Mouse (Mus musculus) right cerebral cortex, postnatal 36 days (tissue): ENCODE data around the gene Prlh.

ENCODE experiments used
- DNase-seq, 2 experiments: peaks; one replicate each; pipeline ENCODE4 v3.0.0; 2022; ENCODE audit warnings: low spot score in 2 of 2, mixed read lengths in 1 of 2

Prlh gene

DNA sequence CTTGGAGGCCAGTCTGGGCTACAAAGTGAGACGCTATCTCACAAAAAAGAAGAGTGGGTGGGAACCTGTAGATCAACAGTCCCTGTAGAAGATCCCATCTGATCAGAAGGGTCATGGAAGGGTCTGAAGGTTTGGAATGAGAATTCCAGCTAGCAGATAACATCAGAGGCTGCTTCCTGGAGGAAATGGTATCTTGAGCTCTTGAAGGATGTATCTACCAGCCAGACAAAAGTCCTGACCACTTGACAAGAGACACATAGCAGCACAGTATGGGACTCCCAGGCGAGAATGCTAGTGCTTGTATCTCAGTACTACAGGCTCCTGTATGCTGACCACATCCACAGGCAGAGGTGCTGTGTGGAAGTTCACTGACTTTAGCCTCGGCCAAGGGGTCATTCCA is 48.2 kb downstream of the Prlh start:
- no peak for DNase-seq

DNA sequence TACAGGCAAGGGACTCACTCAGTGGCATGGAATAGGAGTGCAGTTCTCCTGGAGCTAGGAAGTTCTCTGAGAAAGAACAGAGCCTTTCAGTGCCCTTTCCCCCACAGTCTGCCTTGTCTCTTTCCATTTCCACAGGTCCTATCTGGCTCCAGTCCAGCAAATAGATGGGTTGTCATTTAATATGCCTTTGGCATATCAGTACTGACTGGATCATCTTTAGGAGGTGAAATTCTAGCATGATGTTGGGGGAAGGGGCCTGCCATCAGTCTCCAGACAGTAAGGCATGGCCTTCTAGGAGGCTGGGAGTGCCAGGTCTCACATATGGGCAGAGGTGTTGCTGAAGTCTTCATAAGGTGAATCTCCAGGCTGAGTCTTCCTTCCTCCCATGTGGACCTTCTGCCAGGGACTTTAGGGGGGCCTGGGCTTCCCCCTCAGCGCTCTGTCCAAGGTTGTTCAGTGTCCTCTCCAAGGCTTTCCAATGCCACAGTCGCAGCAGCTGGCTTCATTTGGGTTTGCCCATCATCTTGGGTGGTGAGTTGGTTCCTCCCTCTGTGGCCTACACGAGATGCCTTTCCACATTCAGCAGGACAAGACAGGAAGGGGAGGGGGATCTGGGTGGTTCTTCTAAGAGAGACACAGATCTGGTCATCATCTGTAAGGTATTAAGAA is 49.1 kb downstream of the Prlh start:
- DNase-seq: no peak

DNA sequence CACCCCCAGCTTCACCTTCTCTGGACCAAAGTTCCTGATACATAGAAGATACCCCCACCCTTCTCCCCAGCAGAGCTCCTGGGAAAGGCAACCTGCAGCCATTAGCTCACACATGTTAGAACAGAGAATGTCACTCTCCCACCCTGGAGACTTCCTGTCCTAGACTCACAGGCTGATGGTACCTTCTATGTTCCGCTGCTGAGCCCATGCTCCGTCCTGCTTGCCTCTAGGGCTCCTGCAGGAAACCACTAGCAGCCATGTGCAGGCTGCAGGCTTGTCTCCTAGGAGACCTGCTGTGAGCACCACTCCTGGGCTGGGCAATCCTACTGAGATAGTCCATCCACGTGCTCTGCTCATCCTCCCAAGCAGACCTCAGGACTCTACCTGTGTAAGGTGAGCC is 49.7 kb downstream of the Prlh start:
- no peak for DNase-seq
